Mouse (Mus musculus): ENCODE measurements around the gene Vwa1.

DNA sequence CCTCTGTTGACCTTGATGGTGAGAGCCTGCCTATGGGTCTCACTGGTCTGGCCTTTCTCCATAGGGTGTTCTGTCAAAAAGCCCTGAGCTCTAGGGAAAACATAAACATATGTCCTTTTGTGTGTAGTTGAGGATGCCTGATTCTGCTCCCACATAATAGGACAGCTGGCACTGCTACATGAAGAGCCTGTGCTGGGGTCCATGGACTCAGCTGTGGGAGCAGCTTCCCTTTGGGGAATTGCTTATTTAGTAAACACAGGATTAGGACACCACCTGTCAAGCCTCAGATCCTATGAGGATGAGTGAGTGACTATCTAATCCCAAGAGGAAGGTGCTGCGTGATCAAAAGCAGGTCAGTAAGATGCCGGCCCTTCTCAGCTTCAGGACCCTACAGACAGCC, 46.5 kb downstream of the Vwa1 start:
- no peak for TF ChIP-seq CTCF (IDR thresholded peaks at IDR 0.05; ENCODE audit: low read depth, low read length)
- TF ChIP-seq TAL1 (conservative IDR thresholded peaks at IDR 0.05; ENCODE audit: low read depth, low read length) = no peak
- TF ChIP-seq GATA1 (IDR thresholded peaks at IDR 0.05; ENCODE audit: borderline replicate concordance, low read length) = no peak
- no peak for TF ChIP-seq POLR2AphosphoS5 (IDR thresholded peaks at IDR 0.05; ENCODE audit: insufficient replicate concordance, low read depth, low read length)
- no peak for TF ChIP-seq GATA2 (IDR thresholded peaks at IDR 0.05; ENCODE audit: borderline replicate concordance, low read depth, low read length)

Data from G1E (cell line).